Mouse (Mus musculus) cerebellum, adult 8-10 months (tissue): ENCODE data around the gene Dmbx1.

Experiments
- DNase-seq: peaks from one replicate; pipeline ENCODE4 v3.0.0; 2022

Gene Dmbx1

DNA sequence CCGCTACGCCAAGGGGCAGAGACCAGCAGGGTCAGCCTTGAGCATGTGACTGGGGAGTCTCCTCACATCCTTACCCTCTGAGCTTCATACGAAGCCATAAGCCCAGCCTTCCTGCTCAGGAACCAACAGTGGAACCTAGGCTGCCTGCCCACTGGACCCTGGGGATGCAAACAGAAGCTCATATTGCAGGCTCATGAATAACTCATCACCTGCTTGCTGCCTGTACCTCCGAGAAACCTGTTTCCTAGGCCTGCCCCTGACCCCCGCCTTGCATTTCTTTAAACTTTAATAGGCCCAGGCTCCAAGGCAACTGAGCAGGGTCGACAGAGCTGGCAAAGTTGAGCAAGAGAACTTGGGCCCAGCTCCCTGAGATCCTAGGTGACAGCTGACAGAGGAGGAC lies 55.7 kb downstream of the Dmbx1 start, which contains the start of gene Kncn:
TSS of gene Kncn (plus strand) at position 379 of the 400 bp plus-strand sequence.
- no peak for DNase-seq

DNA sequence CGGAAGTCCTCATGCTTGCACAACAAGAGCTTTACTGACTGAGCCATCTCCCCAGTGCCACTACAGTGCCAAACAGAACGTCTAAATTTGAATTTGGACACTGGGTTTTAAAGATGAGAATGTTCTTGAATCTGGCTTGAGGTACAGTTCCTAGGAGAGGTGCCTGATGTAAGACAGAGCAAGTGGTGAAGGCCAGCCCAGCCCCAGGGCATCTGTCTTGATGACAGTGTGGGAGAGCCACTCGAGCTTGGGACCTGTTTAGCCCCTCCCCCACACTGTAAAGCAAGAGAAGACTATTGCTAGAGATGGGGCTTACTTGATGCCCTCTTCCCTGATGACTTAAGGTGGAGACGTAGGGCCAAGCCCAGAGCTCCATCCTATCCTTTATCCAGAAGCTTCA lies 57.5 kb downstream of the Dmbx1 start:
- no peak for DNase-seq

DNA sequence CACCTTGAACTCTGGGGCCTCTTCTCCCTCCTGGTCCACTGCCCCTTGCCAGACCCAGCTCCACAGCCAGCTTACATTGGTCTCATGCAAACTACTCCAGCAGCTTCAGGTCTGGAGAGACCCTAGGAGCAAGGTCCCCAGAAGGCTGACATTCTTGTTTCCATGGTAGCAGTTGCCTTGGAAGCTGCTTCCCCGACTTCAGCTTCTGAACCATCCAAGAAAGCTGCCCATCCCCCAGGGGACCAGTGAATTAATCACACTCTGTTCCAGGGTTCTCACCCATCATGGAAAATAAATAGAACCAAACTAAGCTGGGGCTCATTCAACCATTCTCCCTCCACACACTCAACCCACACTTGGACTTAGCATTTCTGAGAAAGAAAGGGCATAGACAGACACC lies 58.5 kb downstream of the Dmbx1 start:
- DNase-seq = no peak

DNA sequence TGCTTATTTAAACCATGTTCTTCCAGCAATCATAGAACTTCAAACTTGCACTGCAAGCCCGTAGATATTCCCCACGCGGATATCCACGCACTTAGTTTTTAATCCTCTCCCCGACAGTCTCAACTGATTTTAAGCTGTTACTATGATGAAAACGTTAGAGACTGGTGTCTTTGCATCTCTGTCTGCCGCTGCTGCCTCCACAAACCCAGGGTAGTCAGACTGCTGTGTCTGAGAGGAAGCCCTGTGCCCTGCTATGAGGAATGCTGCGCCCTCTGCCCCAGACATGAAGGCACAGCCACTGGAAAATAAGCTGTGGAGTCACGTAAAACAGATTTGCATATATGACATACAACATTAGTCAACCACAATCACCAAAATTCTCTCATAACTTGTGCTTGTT lies 60.9 kb downstream of the Dmbx1 start:
- DNase-seq = no peak

DNA sequence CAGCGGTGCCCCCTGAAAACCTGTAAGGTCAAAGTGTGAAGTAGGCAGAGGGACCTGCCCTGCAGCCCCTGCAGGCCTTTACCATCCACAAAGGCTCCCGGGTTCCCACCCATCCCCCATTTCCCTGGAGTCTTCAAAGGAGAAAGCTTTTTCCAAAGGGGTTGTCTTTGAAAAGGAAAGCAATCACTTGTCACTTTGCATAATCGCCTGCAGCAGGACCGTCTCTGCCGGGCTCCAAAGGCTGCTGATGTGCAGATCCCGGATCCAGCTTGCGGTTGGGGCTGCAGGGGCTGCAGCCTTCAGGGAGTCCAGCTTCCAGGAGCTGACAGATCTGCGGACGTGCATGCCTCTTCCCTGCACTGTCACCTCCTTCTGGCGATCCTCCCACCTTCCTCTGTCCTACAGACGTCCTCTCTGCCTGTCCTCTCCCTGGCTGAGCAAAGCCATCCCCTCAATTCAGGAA lies 61.5 kb downstream of the Dmbx1 start:
- DNase-seq = no peak

DNA sequence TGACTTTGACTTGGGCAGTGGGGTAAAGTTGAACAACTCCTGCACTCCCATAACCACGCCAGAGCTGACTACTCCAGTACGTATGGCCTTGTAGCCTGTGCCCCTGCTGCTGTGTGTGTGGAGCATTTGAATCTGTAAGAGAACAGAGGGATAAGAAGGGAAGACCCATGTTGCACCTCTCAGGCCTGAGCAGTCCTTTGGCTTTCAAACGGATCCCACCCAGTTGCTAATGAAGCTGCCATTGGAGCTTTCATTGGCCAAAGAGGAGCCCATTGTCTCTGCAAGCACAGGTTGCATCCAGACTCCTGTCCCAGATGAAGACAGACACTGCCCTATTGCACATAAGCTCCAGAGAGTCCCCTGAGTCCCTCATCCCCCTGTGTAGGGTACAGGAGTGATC lies 66.5 kb downstream of the Dmbx1 start:
- DNase-seq = no peak

DNA sequence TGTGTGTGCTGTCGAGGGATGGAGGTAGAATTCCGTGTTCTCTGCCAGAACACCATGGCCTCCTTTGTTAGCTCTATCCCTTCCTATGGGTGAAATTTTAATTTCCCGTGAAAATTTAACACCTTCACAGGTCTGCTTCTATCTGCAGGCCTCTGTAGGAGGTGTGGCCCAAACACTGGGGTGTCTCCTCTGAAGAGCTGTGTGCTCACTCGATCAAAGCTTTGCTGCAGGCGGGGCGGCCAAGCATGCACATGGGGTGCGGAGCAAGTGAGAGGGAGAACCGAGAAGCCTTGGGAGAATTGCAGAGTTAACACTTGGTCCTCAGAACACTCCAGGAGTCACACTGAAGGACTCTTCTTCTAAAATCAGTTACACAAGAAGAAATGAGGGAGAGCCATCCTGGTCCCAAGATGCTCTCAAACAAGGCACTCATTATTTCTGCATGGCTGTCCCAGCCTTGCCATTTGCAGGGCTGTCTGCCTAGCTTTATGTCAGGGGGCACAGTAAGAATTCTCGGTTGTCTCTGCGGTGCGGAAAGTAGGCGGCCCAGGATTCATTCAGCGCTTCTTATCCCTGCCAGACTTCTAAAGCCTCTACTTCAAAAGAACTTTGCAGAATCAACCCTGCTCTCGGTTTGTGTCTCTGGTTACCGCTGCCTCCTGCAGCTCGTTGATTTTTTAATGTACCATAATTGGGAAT lies 70.1 kb downstream of the Dmbx1 start:
- no peak for DNase-seq
